Mouse (Mus musculus): ENCODE results near the gene Aicda.
A peak's percentile ranks its signal among the peaks of the same experiment; 100 is the strongest.

GRCm38 (mm10) chr6:122532883-122533302 is 20.7 kb upstream of the Aicda start:
- TF ChIP-seq MAFK (IDR thresholded peaks at IDR 0.05; ENCODE audit: insufficient read depth, low read depth, low read length): 0 out of 2 replicates have a peak, but pooled peaks have one; percentile 22
- no peak for TF ChIP-seq ZNF384 (IDR thresholded peaks at IDR 0.05; ENCODE audit: low read depth, low read length)
- no peak for TF ChIP-seq CHD2 (IDR thresholded peaks at IDR 0.05; ENCODE audit: low read depth, low read length)
- no peak for TF ChIP-seq HCFC1 (IDR thresholded peaks at IDR 0.05; ENCODE audit: borderline replicate concordance, insufficient read depth, low read length)
- TF ChIP-seq ZC3H11A (IDR thresholded peaks at IDR 0.05; ENCODE audit: borderline replicate concordance, low read depth, low read length): no peak

Data from ES-E14 (cell line).